36 mouse cellular contexts compared by ENCODE assay signal in the genomic region with DNA sequence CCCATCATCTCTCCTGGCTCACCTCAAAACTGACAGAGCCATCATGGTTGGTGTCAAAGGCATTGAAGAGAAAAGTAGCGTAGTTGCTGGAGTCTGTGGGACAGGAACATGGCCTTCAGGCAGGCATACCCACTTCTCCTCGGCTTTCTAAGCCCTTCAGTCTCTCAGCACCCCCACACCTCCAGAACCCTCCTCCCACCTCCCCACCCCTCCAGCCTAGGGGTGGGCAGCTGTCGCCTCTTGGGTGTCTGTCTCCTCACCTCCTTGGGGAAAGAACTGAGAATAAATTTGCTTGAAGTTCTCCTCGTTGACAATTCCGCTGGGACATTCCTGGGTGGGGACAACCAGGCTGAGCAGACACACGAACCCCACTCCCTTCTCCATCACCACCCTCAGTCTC. TPM values are rescaled to one million over a fixed set of nuclear protein-coding genes. Genes with fewer than 3 reads are reported as not detected.
"Had no signal": no experiment of that assay in that cellular context is flagged by ENCODE, and none has a peak within 500 bp of the region (broad histone marks: within the 10 kb centered on the region; RNA-seq: fewer than 3 reads in every experiment).

No protein-coding gene starts in this region.

- ATAC-seq: forebrain, embryonic 13.5 days; forebrain, embryonic 14.5 days; forebrain, embryonic 15.5 days; forebrain, embryonic 16.5 days; forebrain, postnatal 0 days had no signal

- H3K27me3 ChIP-seq: embryonic facial prominence, embryonic 13.5 days; embryonic facial prominence, embryonic 15.5 days; forebrain, embryonic 12.5 days; forebrain, embryonic 13.5 days; forebrain, embryonic 15.5 days had no signal

- H3K36me3 ChIP-seq: embryonic facial prominence, embryonic 10.5 days; embryonic facial prominence, embryonic 12.5 days; embryonic facial prominence, embryonic 13.5 days; embryonic facial prominence, embryonic 15.5 days; forebrain, embryonic 10.5 days; forebrain, embryonic 12.5 days; forebrain, embryonic 15.5 days had no signal

- H3K27ac ChIP-seq: embryonic facial prominence, embryonic 10.5 days; embryonic facial prominence, embryonic 12.5 days; embryonic facial prominence, embryonic 13.5 days; forebrain, embryonic 10.5 days; forebrain, embryonic 12.5 days; forebrain, embryonic 13.5 days; forebrain, embryonic 15.5 days; gastrocnemius, adult 2 months had no signal

- H3K4me3 ChIP-seq: embryonic facial prominence, embryonic 10.5 days; embryonic facial prominence, embryonic 12.5 days; embryonic facial prominence, embryonic 13.5 days; embryonic facial prominence, embryonic 15.5 days; erythroblast, embryonic 14.5 days; forebrain, embryonic 10.5 days; forebrain, embryonic 12.5 days; forebrain, embryonic 13.5 days; forebrain, embryonic 15.5 days; gastrocnemius, adult 2 months had no signal

- H3K9me3 ChIP-seq: embryonic facial prominence, embryonic 10.5 days; embryonic facial prominence, embryonic 12.5 days; embryonic facial prominence, embryonic 13.5 days; embryonic facial prominence, embryonic 15.5 days; forebrain, embryonic 10.5 days; forebrain, embryonic 12.5 days; forebrain, embryonic 13.5 days; forebrain, embryonic 15.5 days had no signal

- H3K9ac ChIP-seq: embryonic facial prominence, embryonic 12.5 days; embryonic facial prominence, embryonic 13.5 days; embryonic facial prominence, embryonic 15.5 days; forebrain, embryonic 12.5 days; forebrain, embryonic 13.5 days; forebrain, embryonic 15.5 days; forebrain, postnatal 0 days had no signal

- DNase-seq: cerebellum, adult 2 months; cerebellum, adult 8-10 months; cerebellum, adult 9-10 months; cerebellum, adult 9-11 months; cerebellum, postnatal 10 days; cerebellum, postnatal 14 days; cerebellum, postnatal 25 days; cerebellum, postnatal 36 days; embryo, embryonic 11 days; forebrain, postnatal 0 days; gastrocnemius, adult 2 months; gastrocnemius, postnatal 10 days; gastrocnemius, postnatal 14 days; gastrocnemius, postnatal 25 days; gastrocnemius, postnatal 36 days; heart, adult 18-20 months had no signal

- H3K4me1 ChIP-seq: forebrain, embryonic 15.5 days had no signal

- H3K4me2 ChIP-seq: forebrain, embryonic 12.5 days; forebrain, embryonic 13.5 days; forebrain, embryonic 15.5 days had no signal

RNA-seq across cellular contexts. Expression of a gene that starts 21.1 kb away (rescaled TPM):
- total RNA-seq: common myeloid progenitor, adult 5-6 weeks; granulocyte monocyte progenitor cell, adult 5-6 weeks had no signal

RNA-seq across cellular contexts. Expression of a gene that starts 52.0 kb away (rescaled TPM):
- total RNA-seq: common myeloid progenitor, adult 5-6 weeks; gastrocnemius, adult 18-20 months; gastrocnemius, adult 2 months; gastrocnemius, adult 8-10 months; gastrocnemius, postnatal 10 days; gastrocnemius, postnatal 14 days; gastrocnemius, postnatal 25 days; gastrocnemius, postnatal 36 days; gastrocnemius, postnatal 4 days; granulocyte monocyte progenitor cell, adult 5-6 weeks; heart, adult 18-20 months; heart, adult 8-10 months had no signal
- polyA plus RNA-seq: cerebellum, adult 2 months; cortical plate, adult 2 months; embryonic facial prominence, embryonic 14.5 days; erythroblast, embryonic 14.5 days; frontal cortex, adult 2 months had no signal
